Mouse (Mus musculus) naive thymus-derived CD4-positive, alpha-beta T cell, adult 2 months (primary cell): Measurements from ENCODE around the gene Stx8.

Source experiments
- DNase-seq: peaks from one replicate; pipeline ENCODE4 v3.0.0-alpha.2; 2011; ENCODE audit warnings: low read depth

The Stx8 gene

GRCm38 (mm10) chr11:68145586-68146455 lies 179.8 kb downstream of the Stx8 start:
- DNase-seq: no peak

DNA sequence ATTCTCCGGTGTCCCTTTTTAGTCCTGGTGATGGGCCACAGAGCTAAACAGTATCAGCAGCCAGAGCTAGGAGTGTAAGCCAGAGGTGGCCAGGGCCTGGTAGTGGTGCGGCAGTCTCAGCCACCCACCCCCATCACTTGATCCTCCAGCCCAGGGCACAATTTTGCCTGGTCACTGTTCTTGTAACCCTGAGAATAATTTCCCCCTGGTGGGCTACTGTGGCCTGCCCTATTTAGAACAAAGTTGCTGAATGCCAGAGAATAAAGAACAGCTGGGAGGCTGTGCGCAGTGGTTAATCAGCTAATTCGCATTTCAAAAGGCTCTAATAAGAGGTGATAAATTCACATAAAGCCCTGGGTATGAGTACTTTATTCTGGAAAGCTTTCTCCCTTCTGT lies 180.5 kb downstream of the Stx8 start:
- DNase-seq: no peak

GRCm38 (mm10) chr11:68150938-68151337 lies 184.9 kb downstream of the Stx8 start:
- no peak for DNase-seq

GRCm38 (mm10) chr11:68155821-68156220 lies 189.8 kb downstream of the Stx8 start:
- DNase-seq: no peak

DNA sequence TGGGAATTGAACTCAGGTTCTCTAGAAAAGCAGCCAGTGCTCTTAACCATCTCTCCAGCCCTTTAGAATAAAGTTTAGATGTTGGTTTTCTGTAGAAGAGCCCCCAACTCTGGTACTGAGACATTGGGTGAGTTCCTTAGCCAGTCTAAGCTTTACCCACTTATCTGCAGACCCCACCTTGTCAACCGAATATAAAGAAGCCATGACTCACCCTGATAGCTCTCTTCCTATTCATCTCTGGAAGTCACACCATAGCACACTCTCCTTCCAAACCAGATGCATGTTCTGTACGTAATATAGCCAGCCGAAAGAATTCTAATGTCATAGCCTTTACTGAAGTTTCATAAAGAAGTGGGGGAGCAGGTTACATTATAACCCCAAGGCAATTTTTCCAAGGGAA lies 192.2 kb downstream of the Stx8 start:
- DNase-seq: no peak

GRCm38 (mm10) chr11:68159867-68160266 lies 193.9 kb downstream of the Stx8 start:
- no peak for DNase-seq

- no peak for DNase-seq
Measured at GRCm38 (mm10) chr11:68164408-68164807, 198.4 kb downstream of the Stx8 start.

GRCm38 (mm10) chr11:68168427-68168826 lies 202.4 kb downstream of the Stx8 start:
- DNase-seq: no peak

- DNase-seq: no peak
Measured at GRCm38 (mm10) chr11:68171973-68172647, 206.1 kb downstream of the Stx8 start.

DNA sequence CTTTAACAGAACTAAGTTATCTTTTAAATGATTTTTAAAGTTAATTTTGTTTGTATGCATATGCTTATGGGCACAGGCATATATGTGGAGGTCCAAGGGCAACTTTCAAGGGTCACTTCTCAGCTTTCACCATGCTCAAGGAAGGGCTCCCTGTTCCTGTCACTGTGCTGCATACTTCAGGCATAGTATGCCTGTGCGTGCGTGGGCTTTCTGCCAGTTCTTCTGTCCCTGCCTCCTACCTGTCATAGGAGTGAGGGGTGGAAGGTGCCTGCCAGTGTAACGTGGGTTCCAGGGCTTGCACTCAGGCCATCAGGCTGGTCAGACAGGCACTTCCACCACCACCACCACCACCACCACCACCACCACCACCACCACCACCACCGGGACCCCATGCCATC lies 206.7 kb downstream of the Stx8 start:
- no peak for DNase-seq

DNA sequence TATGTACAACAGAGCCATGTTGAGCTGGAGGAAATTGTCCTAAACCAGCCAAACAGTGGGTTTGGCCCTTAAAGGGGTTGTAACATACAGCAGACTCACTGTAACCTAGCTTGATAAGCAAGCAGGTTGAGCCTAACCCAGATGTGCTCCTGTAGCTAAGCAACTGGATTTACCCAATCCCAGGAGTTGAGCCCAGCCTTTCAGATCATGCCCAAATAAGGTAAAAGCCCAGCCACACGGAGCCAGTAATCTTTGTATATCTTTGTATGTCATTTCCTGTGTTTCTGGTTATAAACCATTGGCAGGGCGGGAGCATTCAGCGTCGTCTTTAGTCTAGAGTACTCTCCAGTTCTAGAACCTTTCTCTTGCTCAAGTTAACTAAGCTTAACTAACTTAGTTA lies 210.6 kb downstream of the Stx8 start:
- peak; percentile 12 for DNase-seq

DNA sequence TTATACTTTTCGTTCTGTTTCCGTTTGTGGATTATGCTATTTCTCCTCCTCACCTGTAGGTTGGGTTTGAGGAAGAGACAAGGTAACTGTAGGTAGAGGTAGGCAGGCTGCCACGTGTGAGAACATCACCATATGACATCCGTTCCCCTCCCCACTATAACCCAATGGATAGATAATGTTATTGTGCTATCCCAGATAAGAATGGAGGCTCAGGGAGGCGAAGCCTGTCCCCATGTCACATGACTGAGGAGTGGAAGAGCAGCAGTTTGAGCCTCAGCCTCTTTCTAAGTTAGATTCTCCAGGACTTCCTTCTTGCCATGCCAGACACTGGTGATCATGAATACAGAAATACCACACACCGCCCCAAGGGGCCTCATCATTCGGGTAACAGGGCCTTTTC lies 211.4 kb downstream of the Stx8 start:
- no peak for DNase-seq

DNA sequence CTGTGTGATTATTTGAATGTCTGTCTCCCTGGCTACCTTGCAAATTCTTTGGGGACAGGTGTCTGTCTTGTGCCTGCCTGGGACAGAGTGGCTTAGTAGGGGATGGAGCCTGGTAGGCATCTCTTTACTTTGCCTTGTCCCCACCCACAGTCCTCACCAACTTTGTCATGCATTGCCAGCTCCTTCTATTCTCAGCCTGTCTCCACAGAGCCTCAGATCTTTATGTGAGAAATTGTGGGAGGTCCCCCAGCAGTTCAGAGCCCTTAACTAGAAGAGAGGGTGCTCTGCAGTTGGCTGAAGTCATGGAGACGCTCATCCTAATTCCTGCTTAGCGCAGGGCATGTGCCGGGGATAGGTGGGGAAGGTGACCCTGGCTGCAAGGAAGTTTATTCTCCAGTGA lies 219.7 kb downstream of the Stx8 start:
- no peak for DNase-seq

DNA sequence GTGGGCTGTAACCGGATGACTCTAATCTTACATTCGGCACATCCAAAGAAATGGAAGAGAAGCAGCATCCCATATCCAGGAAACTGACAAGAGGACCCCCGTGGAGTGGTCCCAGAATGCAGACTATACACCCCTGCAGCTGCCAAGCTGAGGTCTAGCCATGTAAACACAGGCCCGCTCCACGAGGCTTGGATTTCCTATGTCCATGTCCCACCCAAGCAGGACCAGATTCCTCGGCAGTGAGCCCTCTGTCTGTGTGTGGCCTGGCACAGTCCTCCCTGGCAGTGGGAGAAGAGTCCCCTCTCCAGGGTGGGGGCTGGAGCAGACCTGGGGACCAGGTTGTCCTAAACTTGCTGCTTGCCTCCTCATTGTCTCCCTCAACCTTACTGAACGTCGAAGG lies 221.2 kb downstream of the Stx8 start:
- no peak for DNase-seq

DNA sequence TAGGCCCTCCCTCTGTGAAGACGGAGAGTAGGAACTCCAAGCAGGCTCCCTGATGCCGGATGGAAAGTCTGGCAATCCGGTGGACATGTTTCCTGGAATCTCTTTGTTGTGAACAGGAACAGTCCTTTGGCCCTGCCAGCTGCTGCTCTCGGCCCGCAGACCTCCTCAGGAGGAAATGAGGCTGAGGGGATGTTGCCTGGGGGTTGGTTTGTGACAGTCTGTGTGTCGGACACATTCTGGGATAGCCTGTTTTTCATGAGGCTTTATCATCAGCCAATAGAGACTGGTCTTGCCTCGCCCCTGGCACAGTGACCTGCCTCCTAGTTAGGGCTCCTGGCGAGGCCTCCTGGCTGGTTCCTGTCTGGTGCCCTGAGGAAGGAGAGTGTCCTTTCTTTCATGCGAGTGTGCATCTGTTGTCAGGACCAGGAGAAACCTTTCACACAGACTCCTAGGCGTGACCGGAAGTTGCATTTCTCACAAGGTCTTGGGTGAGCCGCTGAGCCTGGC lies 222.8 kb downstream of the Stx8 start:
- no peak for DNase-seq

- DNase-seq: no peak
Measured at GRCm38 (mm10) chr11:68190849-68191248, 224.9 kb downstream of the Stx8 start.

GRCm38 (mm10) chr11:68195168-68195567 lies 229.2 kb downstream of the Stx8 start:
- no peak for DNase-seq

- no peak for DNase-seq
Measured at GRCm38 (mm10) chr11:68195693-68196176, 229.7 kb downstream of the Stx8 start.

DNA sequence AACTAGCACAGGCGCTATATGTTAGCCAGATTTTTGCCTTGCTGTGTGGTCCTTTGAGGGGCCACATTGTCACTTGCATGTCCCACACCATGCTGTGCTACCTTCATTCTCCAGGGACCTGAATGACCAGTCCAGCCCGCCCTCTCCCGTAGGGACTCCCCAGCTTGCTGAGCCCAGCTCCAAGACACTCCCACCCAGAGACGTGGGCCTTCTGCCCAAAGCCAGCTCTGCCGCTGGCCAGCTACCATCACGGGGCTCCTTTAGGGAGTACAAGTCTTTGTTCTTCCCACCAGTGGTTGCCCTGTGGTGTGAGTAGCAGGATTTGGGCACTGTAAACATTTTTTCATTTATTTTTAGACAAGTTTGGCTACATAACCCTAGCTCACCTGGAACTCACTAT lies 230.6 kb downstream of the Stx8 start:
- no peak for DNase-seq

GRCm38 (mm10) chr11:68197471-68197870 lies 231.5 kb downstream of the Stx8 start:
- DNase-seq: no peak

DNA sequence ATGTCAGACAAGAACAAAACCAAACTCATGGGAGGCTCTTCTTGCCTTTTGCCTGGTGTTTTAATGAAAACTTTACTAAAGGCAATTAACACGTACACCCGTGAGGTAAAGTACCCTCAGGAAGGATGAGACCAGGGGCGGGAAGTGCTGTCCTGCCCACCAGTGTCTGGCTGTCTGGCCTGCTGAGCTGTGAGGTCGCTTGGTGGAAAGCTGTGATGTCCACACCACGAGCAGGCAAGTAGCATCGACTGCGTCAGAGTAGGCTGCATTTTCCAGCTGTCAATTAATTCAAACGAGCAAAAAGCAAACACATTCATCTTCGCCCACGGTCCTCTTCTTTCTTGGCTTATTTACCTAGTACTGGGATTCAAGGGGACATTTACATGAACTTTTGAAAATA lies 232.7 kb downstream of the Stx8 start:
- DNase-seq: no peak

GRCm38 (mm10) chr11:68199103-68199502 lies 233.1 kb downstream of the Stx8 start:
- DNase-seq: peak; percentile 70

DNA sequence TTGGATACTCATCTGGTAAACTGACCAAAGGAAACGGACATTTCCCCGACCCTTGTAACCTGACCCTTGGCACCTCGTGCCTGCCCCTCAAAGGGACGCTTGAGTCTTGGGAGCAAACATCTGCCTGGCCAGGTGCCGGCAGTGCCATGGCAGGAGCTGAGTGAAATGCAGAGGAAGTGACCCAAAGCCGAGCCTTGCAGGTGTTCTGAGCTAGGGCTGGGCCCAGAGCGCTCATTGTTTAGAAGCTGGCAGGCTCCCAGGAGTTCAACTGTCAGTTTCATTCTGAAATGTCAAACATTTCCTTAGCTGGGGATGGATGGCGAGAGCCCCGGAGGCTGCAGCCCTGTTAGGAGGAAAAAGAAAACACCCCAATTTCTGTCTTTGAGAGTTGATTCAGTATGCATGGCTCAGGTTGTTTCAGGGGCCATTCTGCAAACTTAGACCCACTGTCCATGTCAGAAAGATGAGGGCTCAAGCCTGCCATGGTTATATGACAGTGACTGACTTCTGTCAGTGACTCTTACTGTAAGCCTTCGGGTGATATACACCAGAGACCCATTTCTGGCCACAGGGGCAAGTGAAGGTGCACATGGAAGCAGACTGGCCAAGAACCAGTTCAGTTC lies 233.9 kb downstream of the Stx8 start:
- DNase-seq: peak; percentile 59
